Mouse (Mus musculus) liver, embryonic 14.5 days (tissue): Measurements from ENCODE around the gene Triap1.

Experiments used
- CTCF ChIP-seq: IDR thresholded peaks from 2 replicates; pipeline ENCODE4 v1.5.1; 2016; ENCODE audit warnings: antibody characterized with exemption, low read depth, control low read depth
- EP300 ChIP-seq: IDR thresholded peaks from 2 replicates; pipeline ENCODE4 v1.6.1; 2016; ENCODE audit warnings: antibody characterized with exemption, low read depth

DNA sequence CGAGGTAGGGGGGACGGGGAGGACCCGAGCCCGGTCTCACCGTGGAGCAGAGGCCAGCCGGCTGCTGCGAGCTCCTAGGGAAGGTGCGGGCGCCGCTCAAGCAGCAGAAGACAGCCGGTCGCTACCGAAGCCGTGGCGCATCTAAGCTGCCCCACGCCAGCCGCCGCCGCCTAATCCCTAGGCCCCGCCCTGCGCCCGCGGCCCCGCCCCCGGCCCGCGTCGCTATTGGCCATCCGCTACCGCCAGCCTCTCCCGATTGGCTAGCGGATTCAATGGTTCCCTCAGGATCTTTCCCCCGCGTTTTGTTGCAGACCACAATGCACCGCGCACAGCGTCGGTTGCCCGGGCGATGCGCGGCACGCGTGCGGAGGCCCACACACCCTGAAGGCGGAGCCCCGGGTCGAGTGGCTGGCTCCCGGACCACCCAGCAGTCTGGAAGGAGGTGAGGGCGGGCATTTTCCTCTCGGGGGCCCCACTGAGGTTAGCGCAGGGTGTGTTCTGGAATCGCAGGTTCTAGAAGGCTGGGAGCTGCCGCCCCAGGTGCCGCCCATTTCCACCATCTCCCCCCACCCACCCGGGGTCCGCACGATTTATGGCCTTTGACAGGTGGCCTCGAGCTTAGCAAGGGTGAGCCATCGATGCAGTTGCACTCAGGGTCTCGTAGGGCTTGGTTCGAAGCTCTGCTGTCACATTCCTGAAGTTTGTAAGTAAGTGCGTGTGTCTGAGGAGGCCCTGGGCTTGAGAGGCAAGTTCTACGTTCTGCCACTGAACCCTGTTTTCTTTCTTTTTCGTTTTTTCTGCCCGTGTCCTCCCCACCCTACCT, 40.0 kb upstream of the Triap1 start, which contains the start of gene Dynll1:
- TF ChIP-seq CTCF (peak; percentile 20; the same call in 1 of the 2 replicates), EP300 (peak; percentile 69)
